Mouse (Mus musculus): ENCODE data around the gene Kif26a.

DNA sequence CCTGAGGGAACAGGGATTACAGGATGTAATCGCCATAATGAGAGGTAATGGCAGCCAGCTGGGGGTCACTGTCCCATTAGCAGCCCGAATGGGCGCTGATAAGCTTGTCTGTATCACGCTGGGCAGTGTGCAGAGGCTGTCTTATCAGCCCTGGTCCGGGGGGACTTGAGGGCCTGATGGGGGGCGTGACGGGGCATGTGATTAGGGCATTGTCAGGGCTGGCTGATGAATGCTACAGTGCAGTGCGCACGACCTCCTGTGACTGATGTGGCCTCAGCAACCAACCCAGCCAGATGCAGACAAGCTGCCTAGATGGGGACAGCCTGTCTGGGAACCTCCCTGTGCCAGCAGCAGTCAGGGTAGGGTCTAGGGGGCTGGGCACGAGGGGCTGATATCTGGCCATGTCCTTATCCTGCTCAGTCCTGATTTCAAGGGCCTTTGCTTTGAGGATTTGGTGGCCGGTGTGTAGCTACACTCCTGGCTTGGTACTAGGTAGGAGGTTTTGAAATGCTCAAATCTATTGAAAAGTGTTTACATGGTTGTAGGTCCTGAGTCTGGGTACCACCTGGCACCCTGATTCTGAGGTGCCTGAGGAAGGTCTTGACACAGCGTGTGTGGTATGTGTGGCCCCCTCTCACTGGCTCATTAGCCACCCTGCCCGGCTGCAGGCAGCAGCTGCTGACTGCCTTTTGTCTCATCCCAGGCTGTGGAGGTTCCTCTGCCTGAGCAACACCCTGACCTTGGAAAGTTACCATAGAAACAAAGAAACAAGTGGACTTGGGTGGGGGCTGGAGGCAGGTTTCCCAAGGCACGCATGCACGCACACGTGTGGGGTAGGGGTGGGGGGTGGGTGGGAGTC is 18.2 kb downstream of the Kif26a start:
- TF ChIP-seq CTCF (IDR thresholded peaks at IDR 0.05; ENCODE audit: low read depth) (no peak), EP300 (IDR thresholded peaks at IDR 0.05; ENCODE audit: low read depth) (no peak)
